In genomic region chr14:101593340-101593739, GRCm38 (mm10) we compare ENCODE assay signal across 27 mouse cellular contexts. TPM values are rescaled to one million over a fixed set of nuclear protein-coding genes. Genes with fewer than 3 reads are reported as not detected.
A peak's percentile ranks its signal among the peaks of the same experiment; 100 is the strongest.
DNase-seq lines count a peak whose midpoint lies in the region; ATAC-seq and TF ChIP-seq lines count a peak whose summit lies in the region.
"Had no signal": no experiment of that assay in that cellular context is flagged by ENCODE, and none has a peak within 500 bp of the region (broad histone marks: within the 10 kb centered on the region; RNA-seq: fewer than 3 reads in every experiment).

No protein-coding gene starts in this region.

- TF ChIP-seq CTCF in liver, postnatal 0 days (IDR thresholded peaks at IDR 0.05; ENCODE audit: low read depth), result no peak

- H3K36me3 ChIP-seq in liver, postnatal 0 days (replicated peaks; ENCODE audit: insufficient read depth, low read length), result no peaks in the 10 kb centered on the region
- H3K36me3 ChIP-seq: embryonic facial prominence, embryonic 13.5 days; embryonic facial prominence, embryonic 15.5 days; forebrain, embryonic 10.5 days; forebrain, embryonic 12.5 days; G1E had no signal

- no peak overlapping the region for H3K27ac ChIP-seq in liver, postnatal 0 days (ENCODE audit: low read depth)
- H3K27ac ChIP-seq: embryonic facial prominence, embryonic 13.5 days; embryonic facial prominence, embryonic 15.5 days; forebrain, embryonic 10.5 days; forebrain, embryonic 12.5 days had no signal

- H3K4me1 ChIP-seq in liver, postnatal 0 days (ENCODE audit: insufficient read depth), result no peaks in the 10 kb centered on the region
- H3K4me1 ChIP-seq: embryonic facial prominence, embryonic 13.5 days; embryonic facial prominence, embryonic 15.5 days; forebrain, embryonic 10.5 days; forebrain, embryonic 12.5 days had no signal

- no peaks in the 10 kb centered on the region for H3K27me3 ChIP-seq in liver, postnatal 0 days (ENCODE audit: insufficient read depth, low read length)
- H3K27me3 ChIP-seq: CH12.LX; embryonic facial prominence, embryonic 13.5 days; embryonic facial prominence, embryonic 15.5 days; forebrain, embryonic 12.5 days; Patski had no signal

- ATAC-seq in liver, postnatal 0 days, result no peak
- ATAC-seq: activated CD4-positive, CD25-positive, alpha-beta regulatory T cell, adult 4 months; CD4-positive, CD25-positive, alpha-beta regulatory T cell, adult 4 months; forebrain, embryonic 14.5 days; forebrain, postnatal 0 days had no signal

- WGBS in liver, postnatal 0 days (ENCODE audit: insufficient replicate concordance), result 65% methylated on average over 7 of the region's 7 CpGs

- no peak overlapping the region for H3K9ac ChIP-seq in liver, postnatal 0 days (replicated peaks)
- H3K9ac ChIP-seq: embryonic facial prominence, embryonic 13.5 days; embryonic facial prominence, embryonic 15.5 days; forebrain, embryonic 12.5 days; forebrain, postnatal 0 days had no signal

- no peak overlapping the region for H3K4me2 ChIP-seq in liver, postnatal 0 days (ENCODE audit: low read depth, low read length)
- H3K4me2 ChIP-seq: embryonic facial prominence, embryonic 13.5 days; embryonic facial prominence, embryonic 15.5 days; forebrain, embryonic 12.5 days had no signal

- no peak overlapping the region for H3K4me3 ChIP-seq in liver, postnatal 0 days (ENCODE audit: low read depth, low read length)
- H3K4me3 ChIP-seq: embryonic facial prominence, embryonic 13.5 days; embryonic facial prominence, embryonic 15.5 days; erythroblast, embryonic 14.5 days; forebrain, embryonic 10.5 days; forebrain, embryonic 12.5 days had no signal

- no peaks in the 10 kb centered on the region for H3K9me3 ChIP-seq in liver, postnatal 0 days (ENCODE audit: low read length)
- H3K9me3 ChIP-seq: embryonic facial prominence, embryonic 13.5 days; embryonic facial prominence, embryonic 15.5 days; forebrain, embryonic 10.5 days; forebrain, embryonic 12.5 days had no signal

- TF ChIP-seq EP300 in liver, postnatal 0 days (IDR thresholded peaks at IDR 0.05; ENCODE audit: low read depth), result no peak

- DNase-seq in adrenal gland, adult (ENCODE audit: inconsistent age in 2 of 2, low spot score in 1 of 2), result peak; percentile 56 to 83
- DNase-seq in adrenal gland, postnatal 4 days (ENCODE audit: low spot score in 2 of 2), result no peak
- peak; percentile 58 for DNase-seq in adrenal gland, adult 8-10 months
- DNase-seq in adrenal gland, postnatal 25 days, result no peak
- peak; percentile 40 for DNase-seq in adrenal gland, postnatal 10 days
- DNase-seq in adrenal gland, postnatal 36 days, result peak; percentile 41 to 53
- no peak for DNase-seq in liver, postnatal 0 days
- DNase-seq: B cell, adult 2 months; cerebellum, adult 11 months; cerebellum, adult 18-20 months; cerebellum, adult 8-10 months; cerebellum, adult 9-11 months; cerebellum, postnatal 14 days; cerebellum, postnatal 36 days; embryo, embryonic 11 days; forebrain, postnatal 0 days had no signal

RNA-seq across cellular contexts. Expression of gene Tbc1d4, which starts 15.7 kb away (rescaled TPM):
- 10 to 100 TPM; 63.4 to 65.0 TPM for total RNA-seq in adrenal gland, postnatal 4 days (2021)
- total RNA-seq in adrenal gland, adult 8-10 months (2022), result 10 to 100 TPM; 48.0 to 83.2 (median 63.8) TPM
- total RNA-seq in adrenal gland, postnatal 25 days (2021), result 52.8 and 87.6 TPM in 2 replicates
- total RNA-seq in adrenal gland, postnatal 10 days (2021), result 10 to 100 TPM; 26.2 to 61.3 TPM
- 10 to 100 TPM; 43.4 to 84.5 TPM for total RNA-seq in adrenal gland, postnatal 36 days (2021)
- 2.1 and 2.4 TPM in 2 replicates for polyA plus RNA-seq in liver, postnatal 0 days (2015; fragmentation: Nextera tagmentation; extraction: Ambion mirVana)
- polyA plus RNA-seq: G1E had no signal

RNA-seq across cellular contexts. Expression of gene Commd6, which starts 47.1 kb away (rescaled TPM):
- 10 to 100 TPM; 69.8 to 70.0 TPM for total RNA-seq in adrenal gland, postnatal 4 days (2021)
- total RNA-seq in adrenal gland, adult 8-10 months (2022), result 100 to 1,000 TPM in 1 of 4 experiments, 10 to 100 TPM in 3; 76.0 to 102 (median 93.9) TPM
- total RNA-seq in adrenal gland, postnatal 25 days (2021), result 101 and 111 TPM in 2 replicates
- total RNA-seq in adrenal gland, postnatal 10 days (2021), result 10 to 100 TPM; 62.2 to 69.4 TPM
- total RNA-seq in adrenal gland, postnatal 36 days (2021), result 10 to 100 TPM; 83.8 to 95.3 TPM
- polyA plus RNA-seq in liver, postnatal 0 days (2015; fragmentation: Nextera tagmentation; extraction: Ambion mirVana), result 48.0 and 53.8 TPM in 2 replicates

Comparison
In these comparisons a context has a peak if more than half of its experiments do, and no peak if none do; other contexts are left out.
1. DNase-seq: peak in adrenal gland, adult (2 of 2), adrenal gland, adult 8-10 months (single experiment), adrenal gland, postnatal 10 days (single experiment) and adrenal gland, postnatal 36 days (2 of 2); none in adrenal gland, postnatal 4 days (0 of 2), adrenal gland, postnatal 25 days (single experiment) and liver, postnatal 0 days (single experiment).